Mouse (Mus musculus) spleen, embryonic (tissue): ENCODE measurements around the gene Ccdc88b.

Source experiments
- CTCF ChIA-PET: fragments of 350-600 bp; sonication (Branson Sonifier 250); formaldehyde crosslinking; loops from one replicate; lab custom pipeline; 2022; lab: Charles Lee

Gene Ccdc88b

DNA sequence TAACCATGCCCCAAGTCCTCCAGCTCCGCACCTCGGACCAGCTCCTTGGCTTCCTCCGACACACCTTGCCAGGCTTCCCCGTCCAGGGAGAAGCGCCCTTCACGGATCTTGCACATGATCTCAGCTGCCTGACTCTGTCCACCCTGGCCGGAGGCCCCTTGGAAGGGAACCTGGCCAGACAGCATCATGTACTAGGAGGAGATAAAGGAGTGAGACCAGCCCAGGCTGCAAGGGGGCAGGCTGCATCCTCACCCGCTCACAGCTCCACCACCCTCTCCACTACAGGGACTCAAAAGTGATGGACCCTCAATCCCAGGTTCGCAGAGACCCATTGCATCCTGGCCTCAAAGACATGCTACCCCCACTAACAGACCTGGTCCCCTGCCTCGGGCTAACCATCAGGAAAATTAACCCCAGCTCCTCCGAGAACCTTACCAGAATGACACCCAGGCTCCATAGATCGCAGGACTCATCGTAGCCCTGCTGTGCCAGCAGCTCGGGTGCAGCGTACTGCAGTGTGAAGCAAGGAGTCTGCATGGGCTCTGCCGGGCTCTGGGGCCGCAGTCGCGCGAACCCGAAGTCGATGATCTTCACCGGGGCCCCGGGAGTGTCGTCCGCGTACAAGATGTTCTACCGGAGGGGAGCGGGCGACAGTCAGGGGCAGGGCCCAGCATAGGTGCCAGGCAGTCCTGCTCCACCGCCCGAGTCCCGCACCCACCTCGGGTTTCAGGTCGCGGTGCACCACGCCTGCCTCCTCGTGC, 27.3 kb downstream of the Ccdc88b start:
- CTCF ChIA-PET = interaction anchor here (1.0 kb wide), 1 partner anchor 12 kb away, joined by 3 read pairs; no protein-coding TSS in a partner anchor

- CTCF ChIA-PET = interaction anchor here (1.0 kb wide), 1 partner anchor 12 kb away, joined by 3 read pairs; no protein-coding TSS in a partner anchor
Measured at GRCm38 (mm10) chr19:6829870-6830555, 28.0 kb downstream of the Ccdc88b start.

GRCm38 (mm10) chr19:6829069-6829468, 28.9 kb downstream of the Ccdc88b start:
- CTCF ChIA-PET = no interaction called here

GRCm38 (mm10) chr19:6826601-6827000, 31.4 kb downstream of the Ccdc88b start:
- CTCF ChIA-PET = no interaction called here

DNA sequence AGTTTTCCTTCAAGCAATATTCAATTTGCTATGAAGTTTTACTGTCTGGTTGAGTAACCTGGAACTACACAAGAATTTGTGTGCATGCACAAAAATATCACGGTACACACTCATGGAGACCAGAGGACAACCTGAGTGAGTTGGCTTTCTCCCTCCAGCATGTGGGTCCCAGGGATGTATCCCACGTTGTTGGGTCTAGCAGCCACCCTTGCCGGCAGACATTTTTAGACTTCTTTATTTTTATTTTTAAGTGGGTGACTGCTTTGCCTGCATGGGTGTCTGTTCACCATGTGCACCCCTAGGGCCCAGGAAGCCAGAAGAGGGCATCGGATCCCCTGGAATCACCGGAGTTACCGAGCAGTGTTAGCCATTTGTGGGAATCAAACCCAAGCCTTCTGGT, 32.6 kb downstream of the Ccdc88b start:
- CTCF ChIA-PET = no interaction called here

DNA sequence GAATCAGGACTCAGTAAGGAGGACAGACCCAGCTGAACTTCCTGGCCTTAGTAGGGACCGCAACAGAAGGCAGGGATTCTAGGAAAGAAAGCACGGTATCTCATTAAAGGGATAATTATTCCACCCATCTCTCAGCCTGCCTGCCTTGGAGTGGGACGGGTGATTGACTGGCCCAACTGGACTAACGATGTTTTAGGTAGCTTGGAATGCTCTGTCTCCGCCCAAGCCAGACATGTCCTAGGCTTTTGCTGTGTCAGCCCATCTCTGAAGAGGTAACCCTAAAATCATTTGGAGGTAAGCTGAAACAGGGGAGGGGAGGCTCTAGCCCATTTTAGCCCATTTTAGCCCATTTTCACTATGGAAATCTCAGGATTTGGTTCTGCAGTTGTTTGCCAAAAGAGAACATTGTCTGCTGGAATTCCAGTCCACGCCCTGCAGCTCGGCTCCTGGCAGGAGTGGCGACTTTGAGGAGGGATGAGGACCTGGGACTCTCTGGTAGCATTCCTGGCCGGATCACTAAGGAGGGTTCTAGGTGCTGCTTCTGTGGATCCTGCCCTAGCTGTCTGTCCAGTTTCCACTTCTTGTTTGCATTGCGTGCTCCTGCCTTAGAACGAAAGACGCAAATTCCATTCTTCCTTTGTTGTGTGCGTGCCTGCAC, 37.3 kb downstream of the Ccdc88b start:
- CTCF ChIA-PET = interaction anchor here (0.7 kb wide), 1 partner anchor 22 kb away, joined by 9 read pairs; no protein-coding TSS in a partner anchor

DNA sequence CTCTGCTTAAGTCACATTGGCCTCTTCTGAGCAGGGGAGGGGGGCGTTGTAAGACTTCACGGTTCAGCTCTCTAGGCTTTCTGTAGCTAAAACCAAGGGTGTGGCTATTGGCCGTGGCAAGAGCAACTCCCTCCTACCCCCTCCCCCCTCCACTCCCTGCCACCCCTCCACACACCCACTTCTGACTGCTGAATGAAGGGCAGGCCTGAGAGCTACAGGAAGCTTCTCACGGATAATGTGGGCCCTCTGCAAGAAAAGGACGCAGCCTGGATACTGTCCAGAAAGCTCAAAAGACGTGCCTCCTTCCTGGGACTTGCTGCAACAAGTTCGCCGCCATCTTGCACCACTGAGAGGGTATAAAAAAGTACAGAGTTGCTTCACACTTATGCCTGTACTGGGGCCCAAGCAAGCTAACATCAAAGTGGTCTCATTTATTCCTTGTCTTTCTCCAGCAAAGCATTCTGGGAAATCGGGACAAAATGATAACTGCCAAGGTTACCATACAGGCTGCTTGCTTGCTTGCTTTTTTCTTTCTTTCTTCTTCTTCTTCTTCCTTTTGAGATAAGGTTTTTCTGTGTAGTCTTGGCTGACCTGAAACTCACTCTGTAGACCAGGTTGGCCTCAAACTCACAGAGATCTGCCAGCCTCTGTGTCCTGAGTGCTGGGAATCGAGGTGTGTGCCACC, 38.7 kb downstream of the Ccdc88b start:
- CTCF ChIA-PET = interaction anchor here (0.7 kb wide), 1 partner anchor 157 kb away, joined by 3 read pairs; no protein-coding TSS in a partner anchor

GRCm38 (mm10) chr19:6814958-6815357, 43.1 kb downstream of the Ccdc88b start:
- CTCF ChIA-PET = no interaction called here

DNA sequence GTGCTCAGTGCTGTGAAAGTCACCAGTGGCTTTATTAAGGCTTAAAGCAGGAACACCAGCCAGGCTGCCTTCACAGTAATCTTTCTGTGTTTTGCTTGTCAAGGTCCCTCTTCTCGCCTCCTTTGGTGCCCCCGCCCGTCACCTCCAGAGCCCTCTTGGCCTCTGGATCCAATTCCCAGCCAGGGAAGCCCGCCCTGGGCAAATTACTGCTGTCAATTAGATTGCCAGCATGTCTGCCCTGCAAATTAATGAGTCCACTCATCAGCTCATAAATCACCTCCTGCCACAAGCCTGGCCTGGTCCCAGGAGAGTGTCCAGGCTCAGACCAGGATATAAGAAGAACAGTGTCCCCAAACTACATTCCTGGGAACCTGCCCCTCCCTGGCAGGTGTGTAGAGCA, 43.6 kb downstream of the Ccdc88b start:
- CTCF ChIA-PET = no interaction called here
